Mouse (Mus musculus) embryonic facial prominence, embryonic 10.5 days (tissue): ENCODE results near the gene Syt17. TPM values are rescaled to one million over a fixed set of nuclear protein-coding genes. Genes with fewer than 3 reads are reported as not detected.

ENCODE experiments used
- DNase-seq: peaks from one replicate; pipeline ENCODE4 v3.0.0-alpha.2; 2017; ENCODE audit warnings: low spot score
- H3K27ac ChIP-seq: fragments of 300-500 bp; sonication (generic); replicated peaks from 2 replicates; pipeline ENCODE4 v1.5.1; 2016; ENCODE audit warnings: mild to moderate bottlenecking
- H3K27me3 ChIP-seq: fragments of 300-500 bp; sonication (generic); replicated peaks from 2 replicates; pipeline ENCODE4 v1.6.1; 2016; ENCODE audit warnings: low read depth, mild to moderate bottlenecking; ENCODE audit not compliant: poor library complexity, severe bottlenecking
- H3K36me3 ChIP-seq: fragments of 300-500 bp; sonication (generic); replicated peaks from 2 replicates; pipeline ENCODE4 v1.6.1; 2016; ENCODE audit warnings: mild to moderate bottlenecking, moderate library complexity
- H3K4me1 ChIP-seq: fragments of 300-500 bp; sonication (generic); 2 replicates; pipeline ENCODE4 v1.6.1; 2016
- H3K4me3 ChIP-seq: fragments of 300-500 bp; sonication (generic); 2 replicates; pipeline ENCODE4 v1.5.1; 2016; ENCODE audit warnings: mild to moderate bottlenecking, moderate library complexity
- H3K9me3 ChIP-seq: fragments of 300-500 bp; sonication (generic); 2 replicates; pipeline ENCODE4 v1.6.1; 2016; ENCODE audit warnings: mild to moderate bottlenecking
- WGBS: fragments of 180-500 bp; shearing (Covaris S2); methylation state at CpG from one replicate; pipeline ENCODE4 v1.1.7; 2016; 5-methylcytosine and 5-hydroxymethylcytosine counted together
- polyA plus RNA-seq: library from polyadenylated mRNA; unstranded; fragments of >200 nt; fragmentation: Nextera tagmentation; extraction: Ambion mirVana; gene quantifications from 2 replicates; pipeline ENCODE4 v1.2.1, GENCODE M21; 2016

Gene Syt17
- polyA plus RNA-seq, 1 experiment from 2014 or later, result 1.7 TPM

DNA sequence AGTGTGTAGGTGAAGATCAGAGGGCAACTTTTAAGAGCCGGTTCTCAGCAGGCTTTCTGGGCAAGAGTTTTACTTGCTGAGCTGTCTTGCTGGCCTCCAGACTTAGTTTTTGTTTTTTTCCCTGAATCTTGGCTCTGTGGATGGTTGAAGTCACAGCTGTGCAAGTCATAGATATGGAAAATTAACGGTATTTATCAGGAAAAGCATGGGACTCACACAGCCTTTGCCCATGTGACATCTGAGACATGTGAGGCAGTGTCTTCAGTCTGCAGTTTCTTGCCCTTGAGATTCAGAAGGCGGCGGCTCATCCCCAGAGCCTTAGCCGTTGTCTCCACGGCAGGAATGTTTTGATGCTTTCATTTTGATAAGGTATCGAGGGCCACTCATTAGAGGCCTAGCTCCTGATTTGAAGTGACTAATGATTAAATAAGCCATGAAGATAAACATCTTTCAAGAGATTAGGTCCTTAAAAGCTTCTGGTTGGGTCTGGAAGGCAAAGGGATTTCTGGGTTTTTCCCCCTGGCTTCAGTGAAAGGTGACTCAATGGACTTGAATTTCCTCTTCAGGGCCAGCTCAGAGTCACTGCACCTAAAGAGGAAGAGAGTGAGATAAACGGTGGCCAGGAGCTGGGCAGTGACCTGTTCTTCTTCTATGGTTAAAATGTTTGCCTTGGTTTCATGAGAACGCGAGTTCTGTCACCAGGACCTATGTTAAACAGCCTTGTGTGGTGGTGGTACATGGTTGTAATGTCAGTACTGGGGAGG lies 33.2 kb upstream of the Syt17 start:
- 80% methylated on average over 10 of the region's 10 CpGs for WGBS
- no peak overlapping the region for H3K27ac ChIP-seq
- no peaks in the 10 kb centered on the region; the same call in 1 of the 2 replicates for H3K36me3 ChIP-seq
- no peak overlapping the region for H3K4me3 ChIP-seq
- H3K4me1 ChIP-seq, result peaks cover 19% of the 10 kb centered on the region
- DNase-seq, result no peak
- H3K27me3 ChIP-seq, result no peaks in the 10 kb centered on the region
- H3K9me3 ChIP-seq, result no peaks in the 10 kb centered on the region

GRCm38 (mm10) chr7:118480160-118480709 lies 32.2 kb upstream of the Syt17 start:
- whole genome bisulfite sequencing, result 87% methylated on average over 9 of the region's 9 CpGs
- Histone ChIP-seq H3K4me1 (peaks cover 21% of the 10 kb centered on the region), H3K27ac (no peak overlapping the region), H3K9me3 (no peaks in the 10 kb centered on the region; the same call in 1 of the 2 replicates), H3K27me3 (no peaks in the 10 kb centered on the region), H3K4me3 (no peak overlapping the region), H3K36me3 (no peaks in the 10 kb centered on the region; the same call in 1 of the 2 replicates)
- no peak for DNase-seq

DNA sequence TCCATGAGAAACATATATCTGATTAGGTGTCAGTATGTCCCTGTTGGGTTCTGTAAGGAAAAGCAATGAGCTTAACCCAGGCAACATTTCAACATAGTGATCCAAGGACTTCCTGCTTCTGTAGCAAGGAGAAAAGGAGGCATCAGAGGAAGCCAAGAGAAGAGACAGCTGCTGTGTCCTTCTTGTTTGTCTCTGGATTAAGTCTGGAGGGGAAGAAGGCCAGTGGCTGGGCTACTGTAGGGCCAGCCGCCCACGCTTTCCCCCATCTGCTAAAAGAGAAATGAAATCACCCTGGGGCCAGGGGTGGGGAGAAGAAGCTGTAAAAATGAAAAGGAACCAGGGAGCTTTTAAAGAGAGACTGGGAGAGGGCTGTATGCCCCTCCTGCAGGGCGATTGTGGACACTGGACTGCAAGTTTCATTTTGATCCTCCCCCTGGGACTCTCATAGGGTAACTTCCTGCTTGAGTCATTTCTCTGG lies 30.9 kb upstream of the Syt17 start:
- Histone ChIP-seq H3K36me3 (no peaks in the 10 kb centered on the region), H3K4me1 (peaks cover 17% of the 10 kb centered on the region), H3K27me3 (no peaks in the 10 kb centered on the region), H3K9me3 (peaks cover 3% of the 10 kb centered on the region; the same call in 1 of the 2 replicates), H3K4me3 (no peak overlapping the region), H3K27ac (no peak overlapping the region)
- WGBS, result 45% methylated on average over 3 of the region's 3 CpGs
- no peak for DNase-seq

GRCm38 (mm10) chr7:118476428-118476827 lies 28.4 kb upstream of the Syt17 start:
- H3K27ac ChIP-seq, result no peak overlapping the region
- H3K4me1 ChIP-seq, result peaks cover 17% of the 10 kb centered on the region
- WGBS, result 68% methylated on average over 5 of the region's 5 CpGs
- peaks cover 3% of the 10 kb centered on the region; the same call in 1 of the 2 replicates for H3K9me3 ChIP-seq
- no peak for DNase-seq
- no peaks in the 10 kb centered on the region for H3K36me3 ChIP-seq
- no peaks in the 10 kb centered on the region for H3K27me3 ChIP-seq
- no peak overlapping the region for H3K4me3 ChIP-seq

DNA sequence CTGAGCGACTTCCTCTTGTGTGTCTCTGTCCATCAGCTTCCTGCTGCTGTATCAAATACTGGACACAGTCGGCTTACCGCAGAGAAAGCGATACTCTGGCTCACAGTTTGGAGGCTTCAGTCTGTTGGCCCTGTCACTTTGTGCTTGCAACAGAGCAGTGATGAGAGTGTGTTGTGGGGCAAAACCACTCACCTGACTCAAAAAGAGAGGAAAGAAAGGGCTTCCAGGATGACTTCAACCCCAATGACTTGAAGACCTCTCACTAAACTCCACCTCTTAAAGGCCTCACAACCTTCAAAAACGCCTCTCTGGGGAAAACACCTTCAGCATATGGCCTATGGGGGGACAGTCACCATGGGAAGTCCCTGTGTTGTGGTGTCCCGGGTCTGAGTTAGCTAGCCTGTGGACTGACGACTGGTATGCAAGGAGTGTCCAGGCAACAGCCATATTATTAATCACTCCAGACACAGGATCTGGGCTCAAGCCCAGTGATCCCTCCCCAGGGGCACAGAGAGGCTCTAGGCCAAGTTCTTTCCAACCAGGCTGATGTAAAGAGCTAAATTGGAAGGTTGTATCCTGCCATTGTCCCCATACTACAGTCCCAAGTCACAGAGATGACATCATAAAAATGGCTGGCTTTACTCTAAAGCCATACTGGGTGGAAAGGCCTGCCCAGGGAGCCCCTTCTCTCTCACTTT lies 27.1 kb upstream of the Syt17 start:
- no peak overlapping the region for H3K27ac ChIP-seq
- no peak for DNase-seq
- no peaks in the 10 kb centered on the region for H3K36me3 ChIP-seq
- WGBS, result 85% methylated on average over 7 of the region's 7 CpGs
- peaks cover 3% of the 10 kb centered on the region; the same call in 1 of the 2 replicates for H3K9me3 ChIP-seq
- H3K4me3 ChIP-seq, result no peak overlapping the region
- H3K4me1 ChIP-seq, result peaks cover 17% of the 10 kb centered on the region
- no peaks in the 10 kb centered on the region for H3K27me3 ChIP-seq

DNA sequence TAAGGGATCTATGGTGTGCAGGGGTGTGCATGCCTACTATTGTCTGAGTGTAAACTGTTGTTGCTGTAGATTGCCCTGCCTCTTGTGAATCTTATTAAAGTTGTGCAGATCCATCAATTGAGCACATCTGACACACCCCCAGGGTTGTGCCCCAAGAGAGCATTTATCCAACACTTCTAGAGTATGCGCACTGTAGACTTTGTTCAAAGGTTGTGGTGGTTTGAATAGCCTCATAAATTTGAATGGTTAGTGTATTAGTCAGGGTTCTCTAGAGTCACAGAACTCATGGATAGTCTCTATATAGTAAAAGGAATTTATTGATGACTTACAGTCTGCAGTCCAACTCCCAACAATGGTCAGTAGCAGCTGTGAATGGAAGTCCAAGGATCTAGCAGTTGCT lies 24.9 kb upstream of the Syt17 start:
- H3K4me3 ChIP-seq, result no peak overlapping the region
- peaks cover 3% of the 10 kb centered on the region; the same call in 1 of the 2 replicates for H3K9me3 ChIP-seq
- DNase-seq, result no peak
- peaks cover 7% of the 10 kb centered on the region for H3K4me1 ChIP-seq
- no peak overlapping the region for H3K27ac ChIP-seq
- WGBS, result 95% methylated on average over 1 of the region's 1 CpGs
- no peaks in the 10 kb centered on the region for H3K27me3 ChIP-seq
- no peaks in the 10 kb centered on the region for H3K36me3 ChIP-seq

GRCm38 (mm10) chr7:118468060-118468459 lies 20.0 kb upstream of the Syt17 start:
- Histone ChIP-seq H3K4me3 (no peak overlapping the region), H3K4me1 (peaks cover 8% of the 10 kb centered on the region), H3K9me3 (no peaks in the 10 kb centered on the region), H3K36me3 (no peaks in the 10 kb centered on the region), H3K27ac (no peak overlapping the region), H3K27me3 (no peaks in the 10 kb centered on the region)
- no peak for DNase-seq
- WGBS, result 90% methylated on average over 3 of the region's 3 CpGs

GRCm38 (mm10) chr7:118464432-118464831 lies 16.4 kb upstream of the Syt17 start:
- Histone ChIP-seq H3K27ac (no peak overlapping the region), H3K9me3 (no peaks in the 10 kb centered on the region), H3K4me1 (peaks cover 22% of the 10 kb centered on the region), H3K27me3 (no peaks in the 10 kb centered on the region), H3K4me3 (no peak overlapping the region), H3K36me3 (no peaks in the 10 kb centered on the region)
- 71% methylated on average over 4 of the region's 4 CpGs for WGBS
- DNase-seq, result no peak

DNA sequence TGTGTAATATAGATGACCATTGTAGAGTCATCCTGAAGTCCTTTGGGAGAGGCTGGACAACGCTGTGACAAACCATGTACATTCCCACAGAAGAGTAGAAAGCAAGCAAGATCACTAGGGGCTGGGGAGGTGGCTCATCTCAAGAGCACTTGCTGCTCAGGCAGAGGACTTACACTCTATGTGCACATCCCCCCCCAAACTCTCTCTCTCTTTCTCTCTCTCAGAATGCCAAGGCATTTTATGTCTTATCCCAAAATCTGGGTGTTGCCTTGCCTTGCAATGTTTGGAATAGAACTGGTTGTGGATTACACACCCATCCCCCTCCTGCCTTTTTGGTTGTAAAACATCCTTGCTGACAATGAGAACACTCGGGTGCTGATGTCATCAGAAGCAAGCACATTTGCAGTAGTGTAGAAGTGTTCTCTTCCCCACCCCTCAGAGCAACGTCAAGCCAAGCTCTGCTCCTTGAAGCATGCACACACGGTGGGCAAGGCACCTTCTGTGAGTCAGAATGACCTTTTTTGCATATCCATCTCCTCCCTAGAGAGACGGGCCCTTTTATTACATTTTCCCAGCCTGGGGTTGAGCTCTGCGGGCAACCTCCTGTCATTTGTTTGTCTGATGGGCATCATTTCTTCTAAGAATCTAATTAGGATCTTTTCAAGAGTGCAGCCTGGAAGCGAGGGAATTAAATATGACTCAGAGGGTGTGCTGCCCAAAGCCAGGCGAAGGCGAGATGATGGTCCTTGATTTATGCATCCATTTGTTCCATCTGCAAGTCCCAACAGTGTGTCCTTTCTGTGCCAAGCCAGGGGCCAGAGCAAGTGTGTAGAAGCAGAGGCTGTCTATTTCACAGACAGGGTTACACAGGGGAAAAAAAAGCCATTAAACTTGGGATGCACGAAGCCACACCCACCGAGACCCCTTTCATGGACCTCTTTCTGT lies 15.1 kb upstream of the Syt17 start:
- Histone ChIP-seq H3K36me3 (no peaks in the 10 kb centered on the region), H3K4me3 (no peak overlapping the region), H3K4me1 (peaks cover 22% of the 10 kb centered on the region), H3K9me3 (no peaks in the 10 kb centered on the region), H3K27me3 (no peaks in the 10 kb centered on the region), H3K27ac (no peak overlapping the region)
- WGBS, result 57% methylated on average over 11 of the region's 11 CpGs
- no peak for DNase-seq

- no peaks in the 10 kb centered on the region for H3K36me3 ChIP-seq
- 68% methylated on average over 16 of the region's 16 CpGs for WGBS
- no peak overlapping the region for H3K27ac ChIP-seq
- peaks cover 19% of the 10 kb centered on the region for H3K4me1 ChIP-seq
- H3K4me3 ChIP-seq, result no peak overlapping the region
- no peaks in the 10 kb centered on the region for H3K9me3 ChIP-seq
- no peak for DNase-seq
- H3K27me3 ChIP-seq, result no peaks in the 10 kb centered on the region
Measured at GRCm38 (mm10) chr7:118461400-118462136, 13.5 kb upstream of the Syt17 start.

- no peak for DNase-seq
- Histone ChIP-seq H3K4me3 (no peak overlapping the region), H3K9me3 (no peaks in the 10 kb centered on the region), H3K27me3 (peaks cover 13% of the 10 kb centered on the region), H3K36me3 (no peaks in the 10 kb centered on the region), H3K4me1 (peaks cover 10% of the 10 kb centered on the region), H3K27ac (no peak overlapping the region)
- WGBS, result 77% methylated on average over 4 of the region's 4 CpGs
Measured at GRCm38 (mm10) chr7:118453722-118454121, 5.7 kb upstream of the Syt17 start.
